Mouse (Mus musculus): Measurements from ENCODE around the gene Gm11985. TPM values are rescaled to one million over a fixed set of nuclear protein-coding genes. Genes with fewer than 3 reads are reported as not detected.

Gene Gm11985
- total and polyA plus RNA-seq, 3 experiments, result not detected

DNA sequence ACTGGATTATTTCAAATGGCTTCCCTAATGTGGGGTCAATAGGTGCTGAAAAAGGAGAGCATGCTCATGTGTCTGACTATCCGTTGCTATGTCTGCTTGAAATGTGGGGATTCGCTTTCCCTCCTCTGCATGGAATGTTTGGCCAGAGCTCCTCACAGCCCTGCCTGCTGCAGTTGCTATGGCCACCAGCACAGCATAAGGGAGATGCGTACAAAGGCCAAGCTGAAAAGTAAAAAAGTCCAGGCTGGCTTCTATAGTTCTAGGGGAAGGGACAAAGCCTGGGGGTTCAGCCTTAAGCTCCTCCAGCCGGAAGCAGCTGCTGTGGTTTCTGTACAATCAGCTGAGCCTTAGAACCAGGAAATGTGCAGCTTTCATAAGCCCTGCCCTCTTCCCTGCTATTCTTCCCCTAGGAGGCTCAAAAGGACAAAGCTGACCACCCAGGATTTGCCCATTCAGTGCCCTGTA is 27.7 kb downstream of the Gm11985 start:
- Histone ChIP-seq H3K4me2 (ENCODE audit: insufficient read depth, low read depth, poor library complexity, severe bottlenecking) (no peak overlapping the region), H3K9me3 (replicated peaks; ENCODE audit: low read length) (no peaks in the 10 kb centered on the region), H3K27ac (ENCODE audit: insufficient read depth, low read depth) (no peak overlapping the region), H3K36me3 (replicated peaks in 1 of 2; ENCODE audit: control insufficient read depth in 1 of 2, insufficient read depth in 1 of 2, low read length in 1 of 2) (no peaks in the 10 kb centered on the region), H3K79me2 (replicated peaks; ENCODE audit: control insufficient read depth, extremely low read depth, insufficient read depth, poor library complexity, severe bottlenecking) (no peaks in the 10 kb centered on the region), H3K4me1 (ENCODE audit: control insufficient read depth in 1 of 2, insufficient read depth in 2 of 2) (no peaks in the 10 kb centered on the region), H3K9ac (ENCODE audit: insufficient read depth, low read depth) (no peak overlapping the region), H3K4me3 (replicated peaks in 1 of 3; ENCODE audit: low read depth in 2 of 3, low read length in 2 of 3, poor library complexity in 1 of 3) (no peak overlapping the region), H3K27me3 (replicated peaks) (peaks cover 63% of the 10 kb centered on the region)
- no peak for TF ChIP-seq ELF1 (IDR thresholded peaks at IDR 0.05; ENCODE audit: low read depth, low read length)
- TF ChIP-seq IRF4 (IDR thresholded peaks at IDR 0.05; ENCODE audit: low read depth, low read length), result no peak
- no peak for TF ChIP-seq RAD21 (IDR thresholded peaks at IDR 0.05; ENCODE audit: low read depth, low read length)
- no peak for TF ChIP-seq ZKSCAN1 (IDR thresholded peaks at IDR 0.05; ENCODE audit: borderline replicate concordance, low read depth, low read length)
- TF ChIP-seq MYC (IDR thresholded peaks at IDR 0.05; ENCODE audit: low read depth, low read length), result no peak
- no peak for TF ChIP-seq EP300 (IDR thresholded peaks at IDR 0.05; ENCODE audit: low read length)
- no peak for TF ChIP-seq HCFC1 (IDR thresholded peaks at IDR 0.05; ENCODE audit: low read depth, low read length)
- no peak for TF ChIP-seq CHD1 (IDR thresholded peaks at IDR 0.05; ENCODE audit: low read depth, low read length)
- no peak for TF ChIP-seq NELFE (IDR thresholded peaks at IDR 0.05; ENCODE audit: low read depth, low read length)
- DNase-seq (ENCODE audit: extremely low read depth), result no peak
- dilution Hi-C loops (cut with MboI; ENCODE audit: extremely low pct_ligation_motif_present, extremely low pct_unique_long_range_greater_than_20kb, low sequenced_read_pairs) (no loop called here), in situ Hi-C loops (cut with MboI; ENCODE audit: low pct_ligation_motif_present, low pct_unique_long_range_greater_than_20kb, low sequenced_read_pairs) (loop anchor here (25.0 kb wide), 1 partner anchor 498 kb away; the partner anchor contains the start of gene Ramp3)

DNA sequence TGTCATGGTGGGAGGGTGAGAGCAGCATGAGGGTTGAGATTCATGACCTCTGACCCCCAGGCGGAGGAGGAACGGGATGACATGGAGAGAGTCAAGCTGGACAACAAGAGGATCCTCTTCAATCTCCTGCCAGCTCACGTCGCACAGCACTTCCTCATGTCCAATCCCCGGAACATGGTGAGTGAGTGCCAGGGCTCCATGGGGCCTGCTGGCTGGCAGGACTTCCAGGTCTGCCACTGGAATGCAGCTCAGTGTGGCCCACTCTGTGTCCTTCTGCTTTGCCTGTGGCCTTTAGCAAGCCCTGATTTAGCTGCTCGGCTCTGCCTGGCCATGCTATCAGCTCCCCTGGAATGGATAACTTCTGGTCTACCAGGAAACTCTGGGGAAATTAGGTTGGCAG is 28.2 kb downstream of the Gm11985 start:
- dilution Hi-C loops (cut with MboI; ENCODE audit: extremely low pct_ligation_motif_present, extremely low pct_unique_long_range_greater_than_20kb, low sequenced_read_pairs) (no loop called here), in situ Hi-C loops (cut with MboI; ENCODE audit: low pct_ligation_motif_present, low pct_unique_long_range_greater_than_20kb, low sequenced_read_pairs) (loop anchor here (25.0 kb wide), 1 partner anchor 498 kb away; the partner anchor contains the start of gene Ramp3)
- Histone ChIP-seq H3K4me2 (ENCODE audit: insufficient read depth, low read depth, poor library complexity, severe bottlenecking) (no peak overlapping the region), H3K27ac (ENCODE audit: insufficient read depth, low read depth) (no peak overlapping the region), H3K4me3 (replicated peaks in 1 of 3; ENCODE audit: low read depth in 2 of 3, low read length in 2 of 3, poor library complexity in 1 of 3) (no peak overlapping the region), H3K9me3 (replicated peaks; ENCODE audit: low read length) (no peaks in the 10 kb centered on the region), H3K4me1 (ENCODE audit: control insufficient read depth in 1 of 2, insufficient read depth in 2 of 2) (no peaks in the 10 kb centered on the region), H3K79me2 (replicated peaks; ENCODE audit: control insufficient read depth, extremely low read depth, insufficient read depth, poor library complexity, severe bottlenecking) (no peaks in the 10 kb centered on the region), H3K9ac (ENCODE audit: insufficient read depth, low read depth) (no peak overlapping the region), H3K36me3 (replicated peaks in 1 of 2; ENCODE audit: control insufficient read depth in 1 of 2, insufficient read depth in 1 of 2, low read length in 1 of 2) (no peaks in the 10 kb centered on the region), H3K27me3 (replicated peaks) (peaks cover 63% of the 10 kb centered on the region)
- TF ChIP-seq POLR2AphosphoS2 (IDR thresholded peaks at IDR 0.05; ENCODE audit: low read depth, low read length), result no peak
- TF ChIP-seq NELFE (IDR thresholded peaks at IDR 0.05; ENCODE audit: low read depth, low read length), result no peak
- no peak for TF ChIP-seq USF2 (conservative IDR thresholded peaks at IDR 0.05; ENCODE audit: low read depth, low read length)
- TF ChIP-seq MYC (IDR thresholded peaks at IDR 0.05; ENCODE audit: low read depth, low read length), result no peak
- TF ChIP-seq BHLHE40 (IDR thresholded peaks at IDR 0.05; ENCODE audit: low read depth, low read length), result no peak
- no peak for TF ChIP-seq ETS1 (conservative IDR thresholded peaks at IDR 0.05; ENCODE audit: low read depth, low read length)
- no peak for TF ChIP-seq E2F4 (IDR thresholded peaks at IDR 0.05; ENCODE audit: insufficient replicate concordance, low read depth, low read length)
- no peak for TF ChIP-seq NRF1 (IDR thresholded peaks at IDR 0.05; ENCODE audit: low read depth, low read length)
- DNase-seq (ENCODE audit: extremely low read depth), result no peak
